Mouse (Mus musculus) c-Kit-positive CD71-positive TER-119-negative erythroid progenitor cells, embryonic 14.5 days (primary cell): ENCODE measurements at regions not wholly inside any gene's neighbourhood (a gene's known extent, or its start where the extent isn't known, plus 50 kb on each side); places are given as distances from the start of the nearest gene placed in this dataset.

Experiments used
- DNase-seq: peaks from one replicate; pipeline ENCODE4 v3.0.0-alpha.2; 2013; ENCODE audit warnings: low read depth

DNA sequence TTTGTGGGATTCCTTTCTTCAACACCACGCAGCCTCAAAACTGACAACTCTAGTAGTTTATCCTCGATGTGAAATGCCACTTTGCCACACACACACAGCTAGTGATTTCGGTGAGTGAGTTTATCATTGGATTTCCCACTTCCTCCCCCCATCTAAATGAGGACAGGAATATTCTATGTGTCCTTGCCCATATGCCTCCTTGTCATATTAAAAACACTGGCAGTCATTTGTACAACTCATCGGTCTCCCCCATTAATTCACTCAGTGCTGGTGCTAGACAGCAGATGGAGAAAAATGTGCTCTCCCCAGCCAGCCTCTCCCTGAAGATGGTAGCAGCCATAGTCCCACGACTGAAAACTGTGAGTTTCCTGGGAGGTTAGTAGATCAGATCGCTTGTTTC, 496.0 kb upstream of the Sox11 start:
- no peak for DNase-seq

DNA sequence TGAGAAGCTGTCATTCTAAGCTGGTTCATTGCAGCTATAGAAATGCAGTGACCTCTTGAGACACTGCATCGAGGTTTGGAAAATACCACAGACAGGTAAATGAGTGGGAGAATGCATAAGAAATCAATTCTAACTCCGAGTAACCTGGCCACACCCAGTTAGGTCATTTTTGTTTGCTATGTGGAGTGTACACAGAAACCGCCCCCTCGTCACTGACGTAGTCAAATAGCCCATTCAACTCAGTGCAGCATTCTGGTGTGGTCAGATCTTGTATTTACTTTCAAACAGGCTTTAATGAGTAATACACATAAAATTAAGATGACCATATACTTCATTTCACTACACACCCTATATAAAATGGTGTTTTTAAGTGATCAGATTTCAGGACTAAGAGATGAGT, 483.8 kb upstream of the Sox11 start:
- DNase-seq: no peak

DNA sequence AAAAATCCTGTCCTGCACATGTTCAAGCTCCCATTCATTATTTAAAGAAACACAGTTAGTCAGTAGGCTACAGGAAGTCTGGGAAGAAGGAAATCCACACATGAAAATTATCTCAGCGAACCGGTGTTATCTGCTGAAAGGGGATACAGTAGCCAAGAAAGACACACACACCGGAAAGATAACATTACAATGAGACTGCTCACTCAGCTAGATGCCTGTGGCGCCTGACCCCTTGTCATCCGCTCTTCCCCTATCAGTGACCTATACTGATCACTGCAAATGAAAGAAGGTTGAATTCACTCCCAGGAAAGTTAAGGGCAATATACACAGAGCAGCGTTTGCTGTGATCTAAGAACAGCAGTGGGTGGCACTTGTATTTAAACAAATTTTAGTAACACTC, 481.0 kb upstream of the Sox11 start:
- no peak for DNase-seq

DNA sequence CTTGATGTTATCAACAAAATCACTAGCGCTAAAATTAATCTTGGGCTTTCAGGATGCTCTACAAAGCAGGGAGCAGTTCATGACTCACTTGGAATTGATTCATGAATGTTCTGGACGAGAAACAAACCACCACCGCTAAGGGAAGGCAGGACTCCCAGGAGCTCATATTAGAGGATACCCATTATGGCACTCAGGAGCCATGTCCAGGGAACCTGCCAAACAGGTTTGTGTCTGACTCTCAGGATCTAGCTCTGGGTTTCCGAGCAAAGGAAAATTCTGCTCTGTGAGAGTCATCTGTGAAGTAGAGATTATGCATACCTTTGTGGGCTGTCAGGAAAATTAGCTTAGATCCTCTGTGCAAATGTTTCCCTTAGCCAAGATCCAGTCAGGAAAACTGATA, 454.3 kb upstream of the Sox11 start:
- DNase-seq: no peak

DNA sequence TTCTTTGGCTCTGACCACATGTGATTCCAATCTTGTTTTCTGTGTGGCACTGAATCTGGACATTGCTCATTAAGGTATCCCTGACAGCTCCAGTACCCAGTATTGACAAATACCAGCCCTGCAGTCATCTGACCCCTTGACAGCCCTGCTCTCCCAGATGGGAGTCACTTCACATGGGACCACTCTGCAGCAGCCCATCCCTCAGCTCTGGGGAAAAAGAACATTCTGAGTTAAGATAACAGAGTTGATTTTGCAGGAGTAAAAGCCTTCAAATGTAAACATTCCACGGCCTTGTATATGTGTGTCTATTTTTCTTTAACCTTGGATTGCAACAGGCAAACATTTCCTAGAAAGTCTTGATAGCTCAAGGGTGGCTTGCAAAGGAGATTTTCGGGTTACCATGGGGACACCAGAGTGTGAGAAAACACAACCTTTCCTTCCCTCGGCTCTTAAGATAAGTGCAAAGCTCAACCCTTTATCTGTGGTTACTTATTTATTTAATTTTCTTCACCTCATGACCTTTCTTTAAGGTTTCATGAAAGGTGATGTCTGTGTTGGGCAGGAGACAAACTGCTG, 444.4 kb upstream of the Sox11 start:
- no peak for DNase-seq

DNA sequence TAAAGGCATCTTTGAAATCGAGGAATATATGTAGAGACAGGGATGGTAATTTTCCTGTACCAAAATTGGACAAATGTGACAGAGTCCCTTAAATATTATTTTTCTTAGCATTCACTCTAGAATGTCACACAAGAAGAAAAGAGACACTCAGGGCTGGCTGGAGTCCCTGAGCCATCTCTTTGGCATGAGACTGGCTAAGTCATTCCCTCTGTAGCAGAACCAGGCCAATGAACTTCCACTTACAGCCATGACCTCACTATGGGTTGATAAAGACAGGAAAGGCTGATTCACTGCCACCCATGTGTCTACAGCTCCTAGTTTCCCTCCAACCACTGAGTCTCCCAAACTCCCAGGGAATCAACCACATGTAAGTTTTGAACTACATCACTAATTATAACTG, 438.4 kb upstream of the Sox11 start:
- no peak for DNase-seq

DNA sequence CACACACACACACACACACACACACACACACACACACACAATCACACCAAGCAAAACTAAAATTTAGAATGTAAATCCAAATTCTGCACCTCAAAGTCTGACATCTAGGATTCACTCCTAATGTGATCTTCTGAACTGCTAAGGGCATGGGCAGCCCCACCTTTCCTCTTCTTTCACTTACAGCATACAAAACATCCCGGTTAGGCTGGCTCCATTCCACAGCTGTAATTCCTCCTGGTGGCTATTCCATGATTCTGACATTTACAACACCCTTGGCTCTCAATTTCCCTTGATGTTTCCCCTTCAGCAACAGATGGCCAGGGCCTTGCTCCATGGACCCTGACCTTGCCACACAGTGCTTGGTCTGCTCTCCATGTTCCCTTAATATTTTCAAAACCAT, 423.6 kb upstream of the Sox11 start:
- DNase-seq: no peak

DNA sequence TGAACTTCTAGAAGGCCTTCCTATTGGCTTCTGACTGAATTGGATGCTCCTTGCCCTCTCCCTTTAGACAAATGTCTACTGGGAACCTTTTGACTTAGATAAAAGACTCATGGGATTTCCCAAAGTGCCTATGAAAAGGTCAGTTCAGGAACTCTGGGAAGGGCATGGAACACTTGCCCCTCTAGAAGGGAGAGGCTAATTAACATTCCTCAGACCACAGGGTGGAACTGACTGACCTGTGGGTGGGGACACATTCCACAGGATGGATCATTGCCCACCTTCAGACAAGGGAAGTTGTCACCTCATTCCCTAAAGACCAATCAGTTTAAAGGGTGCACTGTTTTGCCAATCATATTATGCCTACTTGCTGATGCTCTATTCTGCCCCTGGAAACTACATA, 416.6 kb upstream of the Sox11 start:
- no peak for DNase-seq

DNA sequence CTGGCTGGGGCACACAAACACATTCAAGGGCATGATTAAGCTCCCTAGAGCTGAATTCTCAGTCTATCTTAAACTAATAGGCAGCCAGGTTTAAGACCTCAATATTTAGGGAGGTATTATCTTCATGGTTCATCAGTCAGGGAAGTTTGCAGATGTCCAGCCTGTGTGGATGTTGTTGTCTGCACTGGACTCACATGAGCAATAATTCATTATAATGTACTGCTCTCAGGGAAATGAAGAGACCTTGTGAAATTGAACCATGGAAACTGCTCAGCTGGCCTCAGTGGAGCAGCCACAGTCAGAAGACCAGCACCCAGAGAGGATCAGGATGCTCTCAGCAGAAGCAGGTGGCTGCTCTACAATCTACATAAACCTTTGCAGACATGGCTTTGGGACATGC, 415.3 kb upstream of the Sox11 start:
- DNase-seq: no peak

DNA sequence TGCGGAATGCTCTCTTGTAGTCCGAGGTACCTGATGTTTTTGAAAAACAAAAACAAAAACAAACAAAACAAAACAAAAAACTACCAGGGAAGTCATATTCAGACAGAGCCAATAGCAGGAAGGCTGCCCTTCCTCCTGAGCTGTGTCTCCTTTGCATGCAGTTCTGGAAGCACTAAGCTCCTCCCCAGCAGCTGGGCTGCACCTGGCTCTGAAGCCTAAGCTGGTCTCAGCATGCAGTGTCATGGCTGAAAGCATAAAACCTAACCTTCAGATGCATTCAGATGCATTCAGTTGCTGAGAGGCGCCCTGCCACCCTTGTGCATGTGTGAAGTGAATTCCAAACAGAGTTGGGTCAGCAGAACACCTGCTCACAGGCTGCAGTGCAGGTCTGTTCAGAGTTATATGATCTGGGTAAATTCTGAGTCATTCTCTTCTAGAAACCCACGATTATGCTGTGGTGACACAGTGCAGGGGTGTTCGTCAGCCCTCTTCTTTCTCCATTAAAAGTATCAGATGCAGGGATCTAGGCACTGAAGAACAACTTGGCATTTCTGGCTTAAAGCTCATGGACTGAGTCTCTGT, 382.3 kb upstream of the Sox11 start:
- no peak for DNase-seq

DNA sequence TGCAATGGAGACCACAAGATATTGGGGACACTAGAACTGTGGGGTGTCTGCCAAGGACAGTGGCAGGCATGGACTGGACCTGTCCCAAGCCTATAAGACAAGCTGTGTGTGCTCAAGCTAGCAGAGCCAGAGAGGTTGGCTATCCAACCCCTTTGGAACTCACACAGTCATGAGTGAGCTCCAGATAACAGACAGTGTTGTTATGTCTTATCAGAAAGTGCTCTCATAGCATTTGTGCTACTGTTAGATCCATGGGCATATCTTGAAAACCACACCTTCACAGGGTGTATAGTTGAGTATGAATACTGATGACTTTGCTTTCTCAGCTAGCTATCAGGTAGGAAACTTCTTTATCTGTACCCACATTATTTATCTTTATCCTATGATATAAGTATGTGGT, 338.1 kb upstream of the Sox11 start:
- no peak for DNase-seq

DNA sequence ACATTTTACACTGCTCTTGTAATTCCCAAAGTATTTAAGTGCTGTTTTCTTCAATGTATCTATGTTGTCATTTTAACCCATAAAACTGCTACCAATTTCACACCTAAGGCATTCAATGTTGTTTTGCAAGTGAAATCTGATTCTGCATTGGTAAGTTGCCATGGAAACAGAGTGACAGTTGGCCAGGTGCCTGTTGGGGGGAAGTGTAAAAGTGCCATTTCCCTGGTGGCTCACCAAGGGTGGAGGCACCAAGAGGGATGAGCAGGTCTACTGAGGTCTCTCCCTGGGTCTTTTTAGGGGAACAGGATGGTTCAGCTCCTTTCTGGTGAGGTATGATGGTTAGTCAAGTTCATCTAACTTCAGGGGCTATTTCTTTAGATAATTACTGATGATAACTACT, 331.0 kb upstream of the Sox11 start:
- no peak for DNase-seq

DNA sequence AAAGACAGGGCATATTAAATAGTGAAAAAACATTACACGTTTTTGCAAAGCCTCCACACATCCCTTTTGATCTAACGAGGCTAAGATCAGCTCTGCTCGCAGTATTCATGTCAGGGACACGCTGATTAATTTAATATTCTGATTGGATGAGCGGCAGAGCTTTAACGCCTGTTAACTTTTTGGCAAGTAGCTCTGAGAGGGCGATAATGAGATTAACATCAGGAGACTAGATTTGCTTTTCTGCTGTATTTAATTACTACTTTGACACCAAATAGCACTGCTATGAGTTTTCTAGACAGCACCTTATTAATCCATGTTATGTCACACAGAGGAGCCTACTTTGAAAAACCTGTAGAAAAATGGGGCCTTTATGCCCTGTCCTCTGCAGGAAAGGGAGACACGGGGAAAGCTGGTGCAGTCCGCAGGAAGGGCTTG, 328.3 kb upstream of the Sox11 start:
- DNase-seq: no peak

DNA sequence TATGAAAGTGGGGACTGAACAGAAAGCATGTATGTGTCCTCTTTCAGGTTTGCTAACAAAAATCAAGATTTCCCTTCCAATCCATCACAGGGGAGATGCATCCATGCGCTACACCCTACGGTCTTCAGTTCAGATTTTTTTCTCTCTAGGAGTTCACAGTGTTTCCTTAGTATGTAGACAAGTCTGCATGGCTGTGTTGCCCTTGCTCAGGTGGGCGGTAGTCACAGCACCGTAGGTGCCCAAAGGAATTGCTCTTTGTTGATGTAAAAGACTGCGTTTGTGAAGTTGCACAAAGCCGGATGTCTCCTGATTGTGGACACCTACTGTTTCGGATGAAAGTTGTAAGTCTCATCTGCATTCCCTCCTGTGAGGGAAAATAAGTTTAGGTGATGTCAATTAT, 327.8 kb upstream of the Sox11 start:
- DNase-seq: no peak

DNA sequence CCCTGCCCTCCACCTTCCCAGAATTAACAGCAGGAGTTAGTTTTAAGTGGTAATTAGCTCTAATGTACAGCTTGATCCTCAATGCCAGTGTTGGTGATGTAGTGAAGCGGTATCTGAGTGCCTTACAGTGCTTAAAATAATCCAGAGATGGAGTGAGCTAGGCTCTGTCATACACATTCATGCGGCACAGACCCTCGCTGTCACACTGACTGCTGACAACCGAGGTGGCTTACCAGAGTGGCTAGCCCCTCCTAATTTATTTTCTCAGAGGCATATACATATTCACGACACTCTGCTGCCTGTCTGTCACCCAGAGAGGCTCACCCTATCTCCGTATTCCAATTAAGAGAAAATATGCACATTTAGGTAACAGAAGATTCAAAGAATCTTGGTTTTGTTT, 327.2 kb upstream of the Sox11 start:
- DNase-seq: no peak

DNA sequence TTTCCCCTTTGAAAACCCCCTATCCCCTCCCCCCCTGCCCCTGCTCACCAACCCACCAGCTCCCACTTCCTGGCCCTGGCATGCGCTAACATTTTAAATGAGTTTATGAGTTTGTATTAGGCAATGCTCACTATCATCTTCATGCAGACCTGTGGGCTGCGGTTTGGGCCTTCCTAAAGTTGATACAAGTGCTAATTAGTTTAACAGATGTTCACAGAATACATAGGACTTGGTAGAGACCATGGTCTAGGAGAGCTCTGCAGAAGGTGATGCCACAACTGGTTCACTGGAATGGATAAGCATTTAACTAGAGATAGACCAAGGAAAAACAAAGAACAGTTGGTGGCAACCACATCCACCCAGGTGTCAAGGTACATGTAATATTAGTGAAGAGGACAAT, 324.1 kb upstream of the Sox11 start:
- no peak for DNase-seq

DNA sequence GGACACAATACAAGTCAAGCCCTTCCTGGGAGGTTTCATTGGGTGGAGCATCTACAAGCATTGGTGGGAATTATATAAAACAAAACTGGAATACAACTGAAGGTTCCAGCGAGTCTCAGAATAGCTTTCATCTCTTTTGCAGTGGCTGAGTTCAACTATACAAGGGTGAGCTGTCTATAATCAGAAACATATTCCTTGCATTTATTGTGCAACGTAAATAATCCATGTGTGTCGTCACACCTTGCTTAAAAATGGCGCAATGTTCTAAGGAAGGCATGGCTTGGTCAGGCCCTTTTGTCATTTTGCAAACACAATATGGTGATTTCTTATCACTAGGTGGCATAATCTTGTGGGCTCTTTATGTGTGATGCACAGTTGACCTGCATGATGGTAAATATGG, 320.8 kb upstream of the Sox11 start:
- DNase-seq: no peak

DNA sequence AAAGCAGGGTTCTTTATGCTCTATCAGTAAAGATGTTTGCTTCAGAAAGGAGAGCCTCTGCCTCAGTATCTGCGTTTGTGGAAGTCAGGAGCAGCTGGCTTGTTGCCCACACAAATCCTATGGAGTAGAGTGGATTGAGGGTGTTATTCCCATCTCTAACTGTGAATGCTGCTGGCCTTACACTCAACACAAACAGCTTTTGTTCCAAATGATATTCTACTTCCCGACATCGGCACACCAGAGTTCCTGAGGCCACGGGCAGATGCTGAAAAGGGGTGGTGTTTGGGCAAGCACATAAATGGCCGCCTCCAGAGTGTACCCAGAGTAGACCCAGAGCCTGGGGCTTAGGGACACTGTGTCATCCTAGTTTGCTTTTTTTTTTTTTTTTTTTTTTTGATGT, 320.3 kb upstream of the Sox11 start:
- DNase-seq: no peak

DNA sequence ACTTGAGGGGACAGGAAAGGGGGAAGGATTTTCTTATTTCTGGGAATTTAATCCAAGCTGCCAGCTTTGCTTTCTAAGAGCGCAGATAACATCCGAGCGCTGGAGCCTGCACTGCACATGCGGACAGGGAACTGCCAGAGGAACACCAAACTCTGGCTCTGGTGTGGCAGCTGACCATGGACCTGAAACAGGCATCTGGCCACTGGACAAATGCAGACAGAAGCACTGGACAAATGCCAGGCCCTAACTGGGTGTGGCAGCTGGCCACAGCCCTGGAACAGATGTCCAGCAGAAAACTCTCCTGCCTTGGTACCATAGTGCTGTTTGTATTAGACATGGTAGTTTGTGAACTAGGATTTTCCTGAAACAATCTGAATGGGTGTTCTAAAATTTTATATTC, 315.2 kb upstream of the Sox11 start:
- DNase-seq: no peak

DNA sequence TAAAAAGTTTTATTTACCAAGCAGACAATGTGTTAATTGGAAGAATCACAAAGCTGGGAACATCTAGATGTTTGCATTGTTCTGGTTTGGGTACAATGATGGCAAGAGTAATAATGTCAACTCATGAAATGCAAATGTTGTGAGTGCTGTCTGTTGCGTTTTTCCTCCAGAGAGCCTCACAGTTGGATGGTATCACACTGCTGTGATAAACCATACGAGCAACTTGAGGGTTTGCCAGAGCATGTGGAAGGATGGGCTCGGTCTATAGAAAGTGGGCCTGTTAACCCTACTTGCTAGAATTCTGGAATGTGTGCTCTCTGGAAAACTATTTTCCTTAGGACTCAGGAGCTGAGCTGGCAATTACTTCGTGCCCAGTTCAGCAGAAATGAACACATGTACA, 311.2 kb upstream of the Sox11 start:
- DNase-seq: no peak

DNA sequence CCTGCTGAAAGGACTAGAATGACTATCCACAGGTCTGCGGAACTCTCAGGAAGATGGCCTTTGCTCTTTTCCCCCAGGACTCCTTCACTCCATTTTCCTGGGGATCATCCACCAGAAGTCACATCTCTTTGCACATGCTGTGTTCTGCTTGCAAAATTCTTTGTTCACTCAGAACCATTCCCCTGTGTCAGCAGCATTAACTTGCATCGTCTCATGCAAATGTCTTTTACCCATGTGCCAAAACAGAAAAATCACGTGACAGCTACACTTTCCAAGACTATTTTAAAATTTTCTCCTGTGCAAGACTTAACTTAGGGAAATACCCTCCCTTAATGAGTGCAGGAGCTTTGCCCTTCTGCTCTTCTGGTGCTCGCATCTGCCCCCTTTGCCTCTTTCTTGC, 306.2 kb upstream of the Sox11 start:
- no peak for DNase-seq

DNA sequence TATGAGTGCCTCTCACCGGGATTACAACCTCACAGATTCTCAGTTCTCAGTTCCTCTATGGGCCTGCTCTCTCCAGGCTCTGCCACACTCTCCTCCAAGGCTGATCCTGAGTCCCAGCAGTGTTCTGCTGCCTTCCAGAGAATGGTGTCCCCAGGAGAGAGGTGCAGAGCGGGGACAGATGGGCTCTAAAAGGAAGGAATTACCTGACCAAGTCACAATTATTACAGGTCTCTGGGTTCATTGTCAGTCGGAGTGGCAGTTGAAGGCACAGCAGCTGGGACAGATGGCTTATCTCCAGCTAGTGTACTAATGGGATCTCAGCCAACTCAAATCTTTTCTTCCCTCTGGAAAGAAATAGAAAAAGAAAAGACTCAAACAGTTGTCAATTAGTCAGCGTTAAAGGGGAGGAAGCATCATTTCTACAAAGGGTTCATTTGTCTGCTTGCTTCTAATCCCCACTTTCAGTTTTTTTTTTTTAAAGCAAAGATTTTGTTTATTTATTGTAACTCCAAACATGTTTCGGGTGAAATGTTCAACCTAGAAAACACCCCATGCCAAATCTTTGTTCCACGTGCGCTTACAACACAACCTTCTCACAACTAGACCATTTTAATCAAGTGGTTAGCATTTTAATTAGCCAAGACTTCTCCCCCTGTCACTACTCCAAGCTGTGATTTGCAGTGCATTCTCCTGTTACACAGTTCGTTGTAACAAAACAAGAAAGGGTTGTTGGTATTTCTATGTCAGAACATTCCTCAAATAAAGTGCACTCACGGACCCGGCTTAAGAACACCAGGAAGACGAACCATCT, 304.3 kb upstream of the Sox11 start:
- no peak for DNase-seq

DNA sequence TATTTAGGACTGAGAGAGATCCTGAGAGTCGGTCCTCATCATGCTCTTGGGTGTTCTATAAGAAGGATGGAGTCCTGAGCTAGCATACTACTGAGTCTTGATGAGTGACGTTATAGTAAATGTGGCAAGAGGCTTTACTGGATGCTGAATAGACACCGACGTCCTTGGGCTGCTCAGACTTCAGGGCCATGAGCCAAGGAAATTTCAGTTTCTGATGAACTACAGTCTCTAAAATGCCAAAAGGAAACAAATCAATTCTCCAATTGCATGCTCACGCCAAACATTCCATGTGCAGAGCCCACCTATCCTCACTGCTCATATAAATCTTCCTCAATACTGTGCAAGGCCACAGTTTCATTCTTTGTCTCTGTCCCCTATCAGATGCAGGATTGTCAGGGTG, 277.2 kb upstream of the Sox11 start:
- no peak for DNase-seq
